Mouse (Mus musculus): ENCODE measurements around the gene Tmem265.

DNA sequence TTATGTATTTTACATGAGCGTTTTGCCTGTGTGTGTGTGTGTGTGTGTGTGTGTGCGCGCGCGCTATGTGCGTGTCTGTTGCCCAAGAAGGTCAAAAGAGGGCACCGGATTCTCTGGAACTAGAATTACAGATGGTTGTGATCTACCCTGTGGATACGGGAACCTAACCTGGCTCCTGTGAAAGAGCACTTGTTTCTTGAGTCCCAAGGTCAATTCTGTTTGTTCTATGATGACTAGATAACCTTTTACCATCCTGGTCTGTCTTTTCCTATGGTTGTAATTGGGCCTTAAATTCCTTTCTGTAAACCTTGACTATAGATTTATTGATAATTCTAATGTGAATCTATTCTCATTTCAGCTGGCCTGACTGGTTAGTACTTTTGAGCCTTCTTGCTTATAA lies 9.6 kb upstream of the Tmem265 start:
- TF ChIP-seq POLR2A (IDR thresholded peaks at IDR 0.05; ENCODE audit: control insufficient read depth in 1 of 2, insufficient read depth in 1 of 2, low read depth in 1 of 2, low read length in 2 of 2, poor library complexity in 1 of 2) (no peak), POLR2AphosphoS5 (IDR thresholded peaks at IDR 0.05; ENCODE audit: borderline replicate concordance, low read depth, low read length) (no peak), MYC (IDR thresholded peaks at IDR 0.05; ENCODE audit: low read depth, low read length) (no peak), MAX (IDR thresholded peaks at IDR 0.05; ENCODE audit: low read length) (no peak), USF1 (IDR thresholded peaks at IDR 0.05; ENCODE audit: low read depth, low read length) (no peak), ELF1 (IDR thresholded peaks at IDR 0.05; ENCODE audit: low read depth, low read length) (no peak), TCF12 (IDR thresholded peaks at IDR 0.05; ENCODE audit: low read depth, low read length) (no peak), EP300 (IDR thresholded peaks at IDR 0.05; ENCODE audit: low read depth in 1 of 2, low read length in 2 of 2) (no peak), CTCF (IDR thresholded peaks at IDR 0.05 in 2 of 3, conservative IDR thresholded peaks at IDR 0.05 in 1 of 3; ENCODE audit: control insufficient read depth in 1 of 3, insufficient read depth in 1 of 3, low read depth in 2 of 3, low read length in 3 of 3, poor library complexity in 1 of 3, severe bottlenecking in 1 of 3) (no peak), ETS1 (IDR thresholded peaks at IDR 0.05; ENCODE audit: low read depth, low read length) (no peak), E2F4 (IDR thresholded peaks at IDR 0.05; ENCODE audit: borderline replicate concordance, low read depth, low read length) (no peak), GATA1 (IDR thresholded peaks at IDR 0.05; ENCODE audit: low read depth, low read length) (no peak), NELFE (IDR thresholded peaks at IDR 0.05; ENCODE audit: low read depth, low read length) (no peak), SMC3 (IDR thresholded peaks at IDR 0.05; ENCODE audit: low read depth, low read length) (no peak)

Data from MEL (cell line).